Mouse (Mus musculus): Measurements from ENCODE around the gene Dnaja1. TPM values are rescaled to one million over a fixed set of nuclear protein-coding genes. Genes with fewer than 3 reads are reported as not detected.

Gene Dnaja1
- 100 to 1,000 TPM; 208 to 274 (median 248) TPM for total RNA-seq (2022)

DNA sequence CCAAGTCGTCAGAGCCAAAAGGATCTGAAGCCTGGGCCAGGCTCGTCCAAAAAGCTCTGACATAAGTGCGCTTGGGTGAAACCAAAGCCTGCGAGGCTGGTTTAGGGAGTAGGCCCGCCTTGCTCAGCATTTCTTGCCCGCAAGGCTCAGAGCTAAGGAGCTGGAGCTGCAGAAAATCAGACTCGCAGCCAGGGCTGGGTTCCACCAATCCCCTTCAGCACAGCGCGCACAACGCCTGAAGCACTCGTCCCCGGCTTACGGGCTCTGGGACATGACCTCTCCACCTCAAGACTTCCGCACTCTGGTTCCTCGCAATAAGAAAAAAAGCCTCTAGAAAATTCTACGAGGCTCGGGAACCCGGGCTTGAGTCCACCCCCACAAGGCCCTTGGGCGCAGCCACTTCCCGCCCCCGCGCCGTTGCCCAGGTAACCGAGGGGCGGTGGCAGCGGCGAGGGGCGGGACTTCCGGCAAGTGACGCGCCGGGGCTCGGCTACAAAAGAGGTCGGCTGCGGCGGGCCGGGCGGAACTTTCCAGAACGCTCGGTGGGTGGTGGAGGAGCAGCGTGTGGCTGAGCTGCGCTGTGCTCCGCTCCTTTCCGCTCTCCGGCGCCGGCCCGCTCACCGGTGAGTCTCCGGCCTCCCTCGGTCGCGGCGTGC, at the start of gene Dnaja1:
Gene Dnaja1, plus strand, starts transcription at position 140 of the 656 bp plus-strand sequence.
- peak; percentile 94 to 98 for DNase-seq (ENCODE audit: low spot score in 2 of 2)

DNA sequence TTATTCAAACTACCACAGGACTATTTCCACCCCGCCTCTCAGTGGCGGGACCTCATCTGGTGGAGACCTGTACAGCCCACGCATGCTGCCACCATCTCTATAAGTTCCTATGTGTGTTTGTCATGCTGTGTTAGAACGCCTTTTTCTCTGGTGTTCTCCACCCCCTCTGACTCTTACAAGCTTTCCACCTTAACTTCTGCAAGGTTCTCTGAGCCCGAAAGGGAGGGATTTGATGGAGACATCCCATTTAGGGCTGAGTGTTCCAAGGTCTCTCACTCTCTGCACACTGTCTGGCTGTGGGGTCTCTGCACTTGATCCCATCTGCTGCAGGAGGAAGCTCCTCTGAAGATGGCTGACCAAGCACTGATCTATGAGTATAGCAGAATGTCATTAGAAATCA, 48.4 kb upstream of the Dnaja1 start:
- DNase-seq (ENCODE audit: low spot score in 2 of 2), result no peak

- no peak for DNase-seq (ENCODE audit: low spot score in 2 of 2)
Measured at GRCm38 (mm10) chr4:40676338-40676737, 45.6 kb upstream of the Dnaja1 start.

DNA sequence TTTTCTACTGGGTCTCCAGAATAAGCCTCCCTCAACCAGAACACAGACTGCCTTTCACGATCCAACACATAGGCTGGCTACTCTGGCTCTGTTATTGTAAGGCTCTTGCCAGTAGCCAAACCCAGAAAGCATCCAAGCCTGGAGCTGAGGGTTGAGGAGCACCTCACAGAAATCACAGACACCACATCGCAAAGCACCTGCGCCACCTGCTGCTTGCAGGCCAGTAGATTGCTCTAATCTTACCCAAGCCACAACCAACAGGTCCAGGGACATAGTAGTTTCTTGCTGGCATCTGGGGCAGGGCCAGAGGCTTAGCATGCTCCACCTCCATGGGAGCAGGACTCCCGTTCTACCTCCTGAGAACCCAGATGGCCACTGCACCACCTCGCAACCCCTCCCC, 44.8 kb upstream of the Dnaja1 start:
- no peak for DNase-seq (ENCODE audit: low spot score in 2 of 2)

- no peak for DNase-seq (ENCODE audit: low spot score in 2 of 2)
Measured at GRCm38 (mm10) chr4:40680250-40680860, 41.6 kb upstream of the Dnaja1 start.

GRCm38 (mm10) chr4:40681908-40682307, 40.0 kb upstream of the Dnaja1 start:
- peak; percentile 35 to 56 for DNase-seq (ENCODE audit: low spot score in 2 of 2)

DNA sequence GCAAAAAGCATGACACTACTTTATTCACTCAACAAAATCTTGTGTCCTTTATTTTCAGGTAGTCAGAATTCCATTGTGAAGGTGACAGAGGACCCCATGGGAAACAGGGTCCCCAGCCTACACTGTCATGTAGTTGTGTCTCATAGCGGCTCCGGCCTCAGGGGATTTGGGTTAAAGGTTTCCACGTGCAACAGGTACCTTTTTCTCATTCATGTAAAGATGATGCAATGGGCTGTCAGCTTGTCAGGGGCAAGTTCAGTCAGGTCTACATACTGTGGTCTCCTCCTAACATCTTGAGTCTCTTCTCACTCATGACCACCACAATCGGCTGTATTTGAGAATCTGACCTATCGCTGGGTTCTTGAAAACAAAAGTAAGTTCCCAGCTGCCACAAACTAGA, 39.6 kb upstream of the Dnaja1 start:
- no peak for DNase-seq (ENCODE audit: low spot score in 2 of 2)

DNA sequence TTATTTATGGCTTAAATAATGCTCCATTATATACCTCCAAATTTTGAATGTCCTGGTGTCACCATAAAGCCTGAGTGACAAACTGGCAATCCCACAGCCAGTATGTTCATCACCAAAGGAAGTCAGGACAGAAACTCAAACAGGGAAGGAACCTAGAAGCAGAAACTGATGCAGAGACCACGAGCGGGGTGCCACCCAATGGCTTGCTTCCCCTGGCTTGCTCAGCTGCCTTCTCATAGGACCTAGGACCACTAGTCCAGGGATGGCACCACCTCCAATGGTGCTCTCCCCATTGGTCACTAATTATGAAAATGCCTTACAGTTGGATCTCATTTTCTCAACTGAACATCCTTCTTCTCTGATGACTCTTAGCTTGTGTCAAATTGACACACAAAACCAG, 38.6 kb upstream of the Dnaja1 start:
- no peak for DNase-seq (ENCODE audit: low spot score in 2 of 2)

DNA sequence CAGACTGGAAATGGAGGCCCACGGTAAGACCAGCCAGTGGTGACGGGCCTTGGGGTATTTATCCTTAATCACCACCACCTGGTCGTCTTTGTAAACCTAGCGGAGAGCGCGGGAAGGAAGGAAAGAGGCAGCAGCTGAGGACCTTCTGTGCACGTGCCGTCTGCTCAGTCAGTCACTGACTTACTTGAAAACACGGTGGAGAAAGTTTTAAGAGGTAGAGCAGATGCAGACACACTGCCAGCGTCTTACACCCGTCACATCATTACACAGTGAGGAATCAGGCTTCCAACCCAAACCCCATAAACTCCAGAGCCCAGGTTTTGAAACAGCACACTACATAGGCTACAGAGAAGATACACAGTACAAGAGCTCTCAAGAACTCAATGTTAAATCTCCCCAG, 30.9 kb upstream of the Dnaja1 start:
- DNase-seq (ENCODE audit: low spot score in 2 of 2), result no peak

DNA sequence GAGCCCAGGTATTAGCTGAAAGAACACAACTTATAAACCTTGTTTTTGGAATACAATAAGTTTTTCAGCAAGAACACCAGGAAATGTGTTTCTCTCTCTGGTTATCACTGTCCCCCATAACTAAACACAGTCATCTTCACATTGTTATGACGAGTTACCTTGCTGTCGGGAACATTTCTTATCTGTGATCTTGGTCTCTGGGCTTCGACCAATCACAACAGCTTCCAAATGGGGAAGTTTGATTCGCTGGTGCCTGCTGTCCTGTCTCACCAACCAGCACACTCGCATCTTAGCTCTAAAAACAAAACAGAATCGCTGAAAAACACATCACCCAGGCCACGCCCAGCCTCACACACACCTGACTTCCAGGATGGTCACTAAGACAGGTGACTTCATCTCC, 24.9 kb upstream of the Dnaja1 start:
- DNase-seq (ENCODE audit: low spot score in 2 of 2), result no peak

- DNase-seq (ENCODE audit: low spot score in 2 of 2), result no peak
Measured at GRCm38 (mm10) chr4:40700216-40700615, 21.7 kb upstream of the Dnaja1 start.

GRCm38 (mm10) chr4:40701796-40702195, 20.2 kb upstream of the Dnaja1 start:
- no peak for DNase-seq (ENCODE audit: low spot score in 2 of 2)

- DNase-seq (ENCODE audit: low spot score in 2 of 2), result peak; percentile 95 to 97
Measured at GRCm38 (mm10) chr4:40702797-40703709, 18.9 kb upstream of the Dnaja1 start, which contains the start of gene Aptx. Gene Aptx, minus strand, starts transcription at chr4:40703194.

DNA sequence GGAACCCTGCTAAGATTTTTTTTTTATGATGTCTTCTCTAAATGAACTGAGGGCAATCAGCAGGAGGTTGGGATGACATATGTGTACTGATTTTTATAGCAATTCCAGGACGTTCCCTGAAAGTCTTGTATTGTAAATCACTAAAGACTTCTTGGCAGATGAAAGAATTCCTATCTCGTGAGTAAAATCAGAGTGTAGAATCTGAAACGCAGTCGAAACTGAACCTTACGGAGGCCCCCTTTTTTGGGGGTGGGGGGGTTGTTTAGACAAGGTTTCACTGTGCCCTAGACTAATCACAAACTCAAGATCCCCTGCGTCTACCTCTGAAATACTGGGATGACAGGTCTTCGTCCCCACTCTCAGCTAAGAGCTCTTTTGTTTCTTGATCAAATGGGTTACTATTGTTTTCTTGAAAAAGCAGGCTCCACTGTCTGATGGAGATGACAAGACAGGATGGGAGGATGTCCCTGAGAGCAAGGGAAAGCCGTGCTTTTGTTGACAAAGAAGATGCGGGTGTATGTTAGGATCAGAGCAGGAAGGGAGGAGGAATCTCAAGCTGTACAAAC, 18.2 kb upstream of the Dnaja1 start:
- DNase-seq (ENCODE audit: low spot score in 2 of 2), result no peak

DNA sequence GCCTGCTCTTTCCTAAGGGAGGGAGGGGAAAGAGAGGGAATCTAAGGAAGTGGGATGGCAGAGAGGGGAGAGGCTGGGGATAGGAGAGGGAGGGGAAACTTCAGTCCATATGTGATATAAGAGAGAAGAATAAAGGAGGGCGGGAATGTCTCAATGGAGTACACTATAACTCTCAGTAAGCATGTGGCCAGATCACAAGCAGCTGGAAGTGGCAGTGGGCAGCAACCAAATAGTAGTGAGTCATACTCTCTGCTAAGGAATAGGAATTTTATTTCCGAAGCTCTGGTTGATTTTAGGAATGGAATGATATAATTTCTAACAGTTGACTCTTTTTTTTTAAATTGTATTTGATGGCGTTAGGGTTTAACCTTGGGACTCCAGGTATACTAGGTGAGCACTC, 4.8 kb upstream of the Dnaja1 start:
- no peak for DNase-seq (ENCODE audit: low spot score in 2 of 2)

DNA sequence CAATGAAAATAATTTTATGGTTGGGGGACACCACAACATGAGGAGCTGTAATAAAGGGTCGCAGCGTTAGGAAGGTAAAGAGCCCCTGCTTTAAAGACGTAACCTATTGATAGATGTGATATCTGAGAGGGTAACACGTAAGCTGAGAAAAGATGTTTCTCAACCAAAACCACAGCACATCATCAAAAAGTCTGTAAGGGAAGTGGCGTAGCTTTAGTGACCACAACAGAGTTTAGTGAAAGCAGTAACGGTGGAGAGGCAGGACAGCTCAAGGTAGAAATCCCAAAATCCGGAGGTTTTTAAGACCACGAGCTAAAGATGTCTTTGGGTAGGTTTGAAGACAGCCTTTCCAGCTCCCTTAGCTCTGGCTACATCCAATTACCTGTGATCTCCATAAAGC, 1.0 kb upstream of the Dnaja1 start:
- DNase-seq (ENCODE audit: low spot score in 2 of 2), result no peak

- peak in 1 of 2 experiments; percentile 80 for DNase-seq (ENCODE audit: low spot score in 2 of 2)
Measured at GRCm38 (mm10) chr4:40722687-40723460, 924 bp downstream of the Dnaja1 start.

DNA sequence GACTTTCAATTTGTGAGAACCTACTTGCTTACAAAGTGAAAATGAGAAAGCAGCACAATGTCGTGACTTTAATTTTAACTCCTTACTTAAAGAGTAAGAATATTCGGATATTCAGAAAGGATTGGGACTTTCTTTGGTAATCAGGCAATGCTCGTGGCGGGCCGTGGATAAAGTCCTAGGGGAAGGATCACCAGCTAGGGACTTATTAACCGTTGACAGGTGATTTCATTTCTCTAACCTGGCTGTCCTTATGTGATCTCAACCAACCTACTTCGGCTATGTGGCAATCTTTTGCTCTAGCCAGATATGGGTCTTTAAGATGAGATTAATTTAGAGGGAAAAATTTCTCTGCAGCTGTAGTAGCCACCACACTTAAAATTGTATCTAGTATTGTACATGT, 3.2 kb downstream of the Dnaja1 start:
- DNase-seq (ENCODE audit: low spot score in 2 of 2), result no peak

DNA sequence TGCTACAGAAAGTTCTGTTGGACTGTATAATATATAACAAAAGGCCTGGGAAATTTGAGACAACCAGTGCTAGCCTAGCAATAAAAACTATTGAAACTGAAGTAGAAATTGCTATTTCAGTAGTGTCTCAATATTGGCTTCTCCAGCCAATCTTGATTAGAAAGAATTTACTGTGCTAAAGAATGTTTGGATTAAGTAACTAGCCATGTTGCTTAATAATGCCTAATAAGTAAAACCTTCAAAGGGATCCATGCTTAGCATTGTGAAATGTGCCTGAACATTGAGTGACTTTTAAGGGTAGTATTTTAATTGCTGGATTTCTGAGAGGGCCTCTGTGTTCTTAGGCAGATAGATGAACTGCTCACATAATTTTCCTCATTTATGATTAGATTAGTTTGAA, 3.6 kb downstream of the Dnaja1 start:
- DNase-seq (ENCODE audit: low spot score in 2 of 2), result no peak

GRCm38 (mm10) chr4:40727247-40727646, 5.3 kb downstream of the Dnaja1 start:
- DNase-seq (ENCODE audit: low spot score in 2 of 2), result no peak

DNA sequence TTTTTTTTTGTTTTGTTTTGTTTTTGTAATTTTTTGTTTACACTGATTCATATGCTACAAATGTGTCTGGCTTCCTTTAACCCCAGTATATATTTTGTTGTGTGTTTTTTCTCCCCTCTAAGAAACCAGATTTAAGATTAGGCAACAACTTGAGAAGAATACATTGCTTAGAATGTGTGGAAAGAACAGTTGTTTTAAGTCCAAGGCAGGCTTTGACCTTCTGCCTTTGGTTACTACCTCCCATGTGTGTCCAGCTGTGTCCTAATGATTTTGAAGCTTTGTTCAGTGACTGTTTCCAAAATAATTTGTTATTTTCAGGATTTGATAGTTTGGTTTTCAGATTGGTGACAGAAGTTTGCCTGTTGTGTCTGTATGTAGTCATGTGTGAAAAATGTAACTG, 9.3 kb downstream of the Dnaja1 start:
- no peak for DNase-seq (ENCODE audit: low spot score in 2 of 2)
